Comparison of ENCODE assay signal across 10 mouse cellular contexts in genomic region chr1:134233681-134234454, GRCm38 (mm10). TPM values are rescaled to one million over a fixed set of nuclear protein-coding genes. Genes with fewer than 3 reads are reported as not detected.
DNase-seq lines count a peak whose midpoint lies in the region; ATAC-seq lines count a peak whose summit lies in the region.
"Had no signal": no experiment of that assay in that cellular context is flagged by ENCODE, and none has a peak within 500 bp of the region (broad histone marks: within the 10 kb centered on the region; RNA-seq: fewer than 3 reads in every experiment).

No protein-coding gene starts in this region.

- H3K4me3 ChIP-seq in kidney, embryonic 16.5 days (ENCODE audit: low read length): peak overlapping the region; percentile 51
- peak overlapping the region; percentile 41 to 44 for H3K4me3 ChIP-seq in heart, embryonic 14.5 days (ENCODE audit: control insufficient read depth in 1 of 2, insufficient read depth in 1 of 2, low read depth in 1 of 2, low read length in 2 of 2)
- peak overlapping the region; percentile 57 for H3K4me3 ChIP-seq in midbrain, embryonic 16.5 days (ENCODE audit: low read depth, low read length)
- H3K4me3 ChIP-seq: erythroblast, embryonic 14.5 days had no signal

- no peaks in the 10 kb centered on the region for H3K9me3 ChIP-seq in kidney, embryonic 16.5 days (ENCODE audit: low read length)
- H3K9me3 ChIP-seq in heart, embryonic 14.5 days (ENCODE audit: control insufficient read depth, low read length): no peaks in the 10 kb centered on the region
- H3K9me3 ChIP-seq in midbrain, embryonic 16.5 days (replicated peaks; ENCODE audit: control insufficient read depth, low read length, poor library complexity, severe bottlenecking): no peaks in the 10 kb centered on the region
- H3K9me3 ChIP-seq: liver, embryonic 15.5 days had no signal

- H3K36me3 ChIP-seq in kidney, embryonic 16.5 days (ENCODE audit: insufficient read depth, low read length): no peaks in the 10 kb centered on the region
- no peaks in the 10 kb centered on the region for H3K36me3 ChIP-seq in heart, embryonic 14.5 days (ENCODE audit: control insufficient read depth, insufficient read depth, low read length)
- H3K36me3 ChIP-seq in midbrain, embryonic 16.5 days (ENCODE audit: control insufficient read depth, insufficient read depth, low read length): no peaks in the 10 kb centered on the region
- H3K36me3 ChIP-seq: liver, embryonic 15.5 days had no signal

- H3K27me3 ChIP-seq in kidney, embryonic 16.5 days (ENCODE audit: insufficient read depth, low read length): peaks cover 24% of the 10 kb centered on the region
- peaks cover 26% of the 10 kb centered on the region for H3K27me3 ChIP-seq in heart, embryonic 14.5 days (ENCODE audit: control insufficient read depth, insufficient read depth, low read length)
- H3K27me3 ChIP-seq in midbrain, embryonic 16.5 days (ENCODE audit: control insufficient read depth, insufficient read depth, low read depth, low read length): peaks cover 7% of the 10 kb centered on the region

- H3K4me1 ChIP-seq in kidney, embryonic 16.5 days (ENCODE audit: insufficient read depth, low read length): peaks cover 41% of the 10 kb centered on the region
- peaks cover 46 to 47% of the 10 kb centered on the region in 2 experiments for H3K4me1 ChIP-seq in heart, embryonic 14.5 days (ENCODE audit: control insufficient read depth in 2 of 2, insufficient read depth in 2 of 2, low read length in 2 of 2)
- H3K4me1 ChIP-seq in midbrain, embryonic 16.5 days (ENCODE audit: control insufficient read depth, insufficient read depth, low read length): peaks cover 24% of the 10 kb centered on the region

- 47% methylated on average over 19 of the region's 19 CpGs for WGBS in kidney, embryonic 16.5 days
- WGBS in heart, embryonic 14.5 days: 49% methylated on average over 19 of the region's 19 CpGs
- WGBS in midbrain, embryonic 16.5 days: 50% methylated on average over 19 of the region's 19 CpGs

- peak overlapping the region; percentile 88; the same call in 1 of the 2 replicates for H3K27ac ChIP-seq in kidney, embryonic 16.5 days (ENCODE audit: low read length)
- H3K27ac ChIP-seq in heart, embryonic 14.5 days (replicated peaks in 1 of 2; ENCODE audit: control insufficient read depth in 1 of 2, insufficient read depth in 1 of 2, low read depth in 2 of 2, low read length in 2 of 2): peak overlapping the region; percentile 1 to 80; a peak in 3 of 4 replicates
- no peak overlapping the region for H3K27ac ChIP-seq in midbrain, embryonic 16.5 days (ENCODE audit: low read length)
- H3K27ac ChIP-seq: liver, embryonic 15.5 days had no signal

- peak overlapping the region; percentile 89 for H3K4me2 ChIP-seq in kidney, embryonic 16.5 days (replicated peaks; ENCODE audit: low read depth, low read length)
- peak overlapping the region; percentile 93 for H3K4me2 ChIP-seq in heart, embryonic 14.5 days (ENCODE audit: low read length)
- H3K4me2 ChIP-seq in midbrain, embryonic 16.5 days (ENCODE audit: low read length): peak overlapping the region; percentile 92

- ATAC-seq in kidney, embryonic 16.5 days (ENCODE audit: low FRiP score, low TSS enrichment): no peak
- no peak for ATAC-seq in heart, embryonic 14.5 days (ENCODE audit: insufficient number of reproducible peaks, insufficient read depth, low FRiP score, low read depth)
- ATAC-seq in midbrain, embryonic 16.5 days: no peak

- no peak for DNase-seq in kidney, postnatal 10 days
- peak; percentile 82 for DNase-seq in cerebellum, adult 9-10 months
- DNase-seq in ovary, postnatal 36 days (ENCODE audit: low spot score): no peak
- no peak for DNase-seq in urinary bladder, postnatal 14 days (ENCODE audit: low spot score)
- no peak for DNase-seq in thymus, postnatal 14 days

- H3K9ac ChIP-seq in kidney, embryonic 16.5 days (replicated peaks; ENCODE audit: low read length): peak overlapping the region; percentile 61; the same call in 1 of the 2 replicates
- H3K9ac ChIP-seq in heart, embryonic 14.5 days (ENCODE audit: low read length): peak overlapping the region; percentile 70
- H3K9ac ChIP-seq in midbrain, embryonic 16.5 days (ENCODE audit: low read depth, low read length): peak overlapping the region; percentile 77
- H3K9ac ChIP-seq: liver, embryonic 15.5 days had no signal

RNA-seq across cellular contexts. Expression of gene Adora1, which starts 1.4 kb away (rescaled TPM):
- polyA plus RNA-seq in kidney, embryonic 16.5 days (2015; fragmentation: Nextera tagmentation; extraction: Ambion mirVana): 10.4 and 10.6 TPM in 2 replicates
- 11.3 and 11.7 TPM in 2 replicates for polyA plus RNA-seq in heart, embryonic 14.5 days (2014; fragmentation: Nextera tagmentation; extraction: Ambion mirVana)
- polyA plus RNA-seq in midbrain, embryonic 16.5 days (2015; fragmentation: Nextera tagmentation; extraction: Ambion mirVana): 18.0 and 26.6 TPM in 2 replicates
- polyA plus RNA-seq: erythroblast, embryonic 14.5 days had no signal

RNA-seq across cellular contexts. Expression of gene Mybph, which starts 40.6 kb away (rescaled TPM):
- polyA plus RNA-seq in kidney, embryonic 16.5 days (2015; fragmentation: Nextera tagmentation; extraction: Ambion mirVana): 1.6 and 1.7 TPM in 2 replicates
- polyA plus RNA-seq in heart, embryonic 14.5 days (2014; fragmentation: Nextera tagmentation; extraction: Ambion mirVana): 0.12 and 0.27 TPM in 2 replicates
- 0.18 TPM in 1 of 2 replicates, not detected in the other for polyA plus RNA-seq in midbrain, embryonic 16.5 days (2015; fragmentation: Nextera tagmentation; extraction: Ambion mirVana)
- polyA plus RNA-seq: erythroblast, embryonic 14.5 days had no signal

RNA-seq across cellular contexts. Expression of gene Chil1, which starts 51.9 kb away (rescaled TPM):
- 0.85 and 1.4 TPM in 2 replicates for polyA plus RNA-seq in kidney, embryonic 16.5 days (2015; fragmentation: Nextera tagmentation; extraction: Ambion mirVana)
- 0.66 and 1.5 TPM in 2 replicates for polyA plus RNA-seq in heart, embryonic 14.5 days (2014; fragmentation: Nextera tagmentation; extraction: Ambion mirVana)
- 2.0 and 3.9 TPM in 2 replicates for polyA plus RNA-seq in midbrain, embryonic 16.5 days (2015; fragmentation: Nextera tagmentation; extraction: Ambion mirVana)
- polyA plus RNA-seq: erythroblast, embryonic 14.5 days had no signal

RNA-seq across cellular contexts. Expression of gene Myog, which starts 55.9 kb away (rescaled TPM):
- 2.4 and 3.4 TPM in 2 replicates for polyA plus RNA-seq in kidney, embryonic 16.5 days (2015; fragmentation: Nextera tagmentation; extraction: Ambion mirVana)
- 0.62 and 0.70 TPM in 2 replicates for polyA plus RNA-seq in heart, embryonic 14.5 days (2014; fragmentation: Nextera tagmentation; extraction: Ambion mirVana)
- polyA plus RNA-seq in midbrain, embryonic 16.5 days (2015; fragmentation: Nextera tagmentation; extraction: Ambion mirVana): 0.13 and 0.14 TPM in 2 replicates
- polyA plus RNA-seq: erythroblast, embryonic 14.5 days had no signal
